Mouse (Mus musculus): ENCODE measurements at regions not wholly inside any gene's neighbourhood (a gene's known extent, or its start where the extent isn't known, plus 50 kb on each side); places are given as distances from the start of the nearest gene placed in this dataset.

DNA sequence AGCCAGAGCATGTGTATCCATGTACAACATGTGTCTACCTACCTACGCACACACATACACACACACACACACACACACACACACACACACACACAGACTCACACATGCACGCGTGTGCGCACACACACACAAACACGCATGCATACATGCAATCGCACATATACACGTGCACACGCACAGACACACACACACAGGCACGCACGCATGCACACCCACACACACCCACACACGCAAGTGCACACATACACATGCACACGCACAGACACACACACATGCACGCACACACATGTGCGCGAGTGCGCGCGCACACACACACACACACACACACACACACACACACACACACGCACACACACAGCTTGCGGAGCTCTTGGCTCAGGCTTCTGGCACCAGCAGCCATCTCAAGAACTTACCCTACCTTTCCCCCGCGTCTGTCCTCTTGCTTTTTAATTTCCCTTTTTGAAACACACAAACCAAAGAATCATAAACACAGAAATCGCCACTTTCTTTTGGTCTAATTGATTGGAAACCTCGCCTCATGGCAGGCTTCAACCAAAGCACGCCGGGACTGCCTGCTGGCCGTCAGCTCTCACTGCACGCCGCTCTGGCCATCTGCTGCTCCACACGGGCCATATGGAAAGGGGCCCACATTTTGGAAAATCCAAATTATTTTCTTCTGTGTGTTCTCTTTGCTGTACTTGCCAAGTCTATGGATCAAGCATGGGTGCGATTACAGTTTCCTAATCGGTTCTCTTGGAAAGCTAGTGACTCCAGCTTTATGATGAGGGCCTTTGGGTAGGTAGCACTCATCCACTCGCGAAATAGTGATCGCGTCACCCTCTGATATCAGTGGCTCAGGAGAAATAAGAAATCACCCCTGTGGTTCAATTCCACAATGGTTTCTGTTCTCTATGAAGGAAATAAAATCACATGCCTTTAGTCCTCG is 127.9 kb upstream of the Gm9833 start:
- no peak for DNase-seq

DNA sequence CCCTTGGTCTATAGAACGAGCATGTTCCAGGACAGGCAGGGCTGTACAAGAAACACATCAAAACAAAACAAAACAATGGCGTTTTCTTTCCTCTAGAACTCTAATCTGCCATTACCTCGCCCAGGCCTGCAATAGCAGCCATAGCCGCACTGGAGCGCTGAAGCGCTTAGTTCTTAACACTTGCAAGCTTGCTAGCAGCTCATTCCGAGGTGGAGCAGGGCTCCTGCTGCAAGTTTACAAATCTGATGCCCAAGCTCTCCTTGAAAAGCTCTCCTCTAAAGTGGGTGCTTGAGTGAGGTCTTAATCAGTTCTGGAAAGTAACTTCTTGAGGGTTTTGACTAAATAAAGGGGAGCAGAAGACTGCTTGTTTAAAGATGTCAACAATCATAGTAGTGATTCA is 127.2 kb upstream of the Gm9833 start:
- peak; percentile 27 to 30 for DNase-seq
